Mouse (Mus musculus) B cell, adult 2 months (primary cell): ENCODE measurements around the gene Timeless.
A peak's percentile ranks its signal among the peaks of the same experiment; 100 is the strongest.
"Not testable (repeated sequence)": the region's sequence is repeated elsewhere in the genome, so short reads cannot be mapped to it uniquely, and the experiment has no call there.

Experiments used
- DNase-seq, 2 experiments: peaks; one replicate each; pipeline ENCODE4 v3.0.0; 2022

The Timeless gene

DNA sequence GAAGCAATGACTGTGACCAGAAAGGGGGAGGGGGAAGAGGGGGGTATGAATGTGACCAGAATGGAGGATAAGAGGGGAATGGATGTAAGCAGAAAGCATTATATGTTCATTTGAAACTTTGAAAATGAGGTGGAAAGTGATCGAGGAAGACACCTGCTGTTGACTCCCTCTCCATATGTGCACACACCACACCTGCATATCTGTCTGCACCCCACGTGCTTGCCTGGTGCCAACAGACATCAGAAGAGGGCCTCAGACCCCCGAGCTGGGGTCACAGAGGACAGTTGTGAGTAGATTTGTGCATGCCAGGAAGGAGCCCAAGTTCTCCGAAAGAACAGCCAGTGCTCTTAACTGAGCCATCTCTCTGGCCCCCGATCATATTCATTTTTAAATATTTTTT is 28.1 kb downstream of the Timeless start:
- DNase-seq = no peak

DNA sequence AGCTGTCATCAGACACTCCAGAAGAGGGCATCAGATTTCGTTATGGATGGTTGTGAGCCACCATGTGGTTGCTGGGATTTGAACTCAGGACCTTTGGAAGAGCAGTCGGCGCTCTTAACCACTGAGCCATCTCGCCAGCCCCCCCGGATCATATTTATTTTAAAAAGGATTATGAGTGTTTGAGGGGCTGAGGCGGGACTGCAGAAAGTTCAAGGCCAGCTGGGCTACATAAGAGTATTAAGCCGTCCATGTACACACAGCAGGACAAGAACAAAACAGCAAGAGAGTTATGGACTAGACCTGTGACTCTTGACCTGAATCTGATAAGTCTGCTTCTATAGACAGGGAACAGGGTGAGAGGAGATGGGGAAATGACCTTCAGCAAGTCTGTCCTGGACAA is 28.5 kb downstream of the Timeless start:
- not testable (repeated sequence) for DNase-seq

DNA sequence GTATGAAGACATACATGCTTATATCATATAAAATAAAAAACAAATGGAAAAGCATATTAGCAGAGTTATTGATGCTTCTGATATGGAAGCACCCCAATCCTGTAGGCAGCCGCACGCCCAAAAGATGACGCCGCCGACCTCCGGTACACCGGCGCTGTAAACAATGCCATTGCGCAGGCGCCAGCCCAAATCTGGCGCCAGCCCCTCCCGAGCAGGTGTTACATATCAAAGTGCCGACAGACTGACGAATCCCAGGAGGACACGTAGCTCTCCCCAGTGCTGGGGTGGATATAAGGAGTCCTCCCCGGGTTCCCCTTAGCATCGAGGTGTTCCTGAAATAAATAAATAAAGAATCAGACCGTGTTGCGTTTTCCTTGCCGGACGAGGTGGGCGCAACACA is 30.4 kb downstream of the Timeless start:
- no peak for DNase-seq

DNA sequence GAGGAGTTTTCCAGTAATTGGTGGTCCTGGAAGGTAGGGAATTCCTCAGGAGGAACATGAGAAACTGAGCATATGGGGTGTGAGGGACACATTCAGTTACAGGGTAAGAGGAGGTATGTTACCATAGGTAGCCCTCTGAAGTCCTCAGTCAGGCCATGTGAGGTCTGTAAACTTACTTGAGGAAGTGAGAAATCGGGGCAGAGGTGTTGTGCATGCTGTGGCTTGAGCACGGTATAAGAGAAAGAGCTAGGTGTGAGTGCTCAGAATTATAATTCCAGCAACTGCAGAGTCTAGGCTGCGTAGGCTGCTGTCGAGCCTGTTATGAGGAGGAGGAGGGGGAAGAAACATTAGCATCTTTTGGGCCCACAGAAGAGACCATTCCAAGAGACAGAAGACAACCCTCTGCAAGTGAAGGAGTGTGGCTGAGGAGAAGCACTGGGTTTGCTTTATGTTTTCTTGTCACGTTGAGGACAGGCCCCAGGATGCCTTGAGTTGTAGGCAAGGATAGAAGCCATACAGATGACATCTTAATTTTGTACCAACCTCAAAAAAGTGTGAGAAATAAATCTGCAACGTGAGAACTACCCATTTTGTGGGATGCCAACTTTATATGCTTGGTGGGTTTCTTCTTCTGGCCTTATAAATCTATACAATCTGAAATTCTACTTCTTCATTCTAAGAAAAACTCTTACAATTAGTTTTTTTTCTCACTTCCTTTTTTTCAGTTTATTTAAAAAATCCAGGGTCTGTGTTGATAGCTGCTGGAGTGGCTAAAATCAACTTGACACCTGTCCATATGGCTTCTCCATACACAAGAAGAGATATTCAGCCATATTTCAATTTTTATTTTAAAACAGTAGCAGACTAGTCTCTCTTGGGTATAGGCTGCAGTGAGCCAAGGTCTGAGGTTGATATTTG is 31.8 kb downstream of the Timeless start:
- DNase-seq = peak; percentile 47 to 49

DNA sequence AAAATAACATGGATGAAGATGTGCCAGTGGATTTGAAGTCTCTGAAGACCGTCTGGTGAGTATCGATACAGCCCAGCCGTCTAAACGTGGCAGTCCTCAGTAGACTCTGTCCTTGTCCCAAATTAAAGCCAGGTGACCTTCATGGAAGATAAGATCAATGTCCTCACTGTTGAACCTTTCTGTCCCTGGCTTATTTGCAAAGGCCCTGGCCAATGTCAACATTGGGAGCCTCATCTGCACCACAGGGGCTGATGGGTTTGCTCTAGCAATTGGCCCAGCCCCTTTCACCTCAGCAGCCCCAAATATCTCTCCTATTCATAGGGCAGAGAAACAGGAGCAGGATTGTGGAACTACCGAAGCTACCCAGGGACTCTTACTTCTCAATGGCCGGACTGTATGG is 36.5 kb downstream of the Timeless start, which contains the start of gene Apof:
Gene Apof, plus strand, starts transcription at position 301 of the 400 bp plus-strand sequence.
- DNase-seq = no peak

DNA sequence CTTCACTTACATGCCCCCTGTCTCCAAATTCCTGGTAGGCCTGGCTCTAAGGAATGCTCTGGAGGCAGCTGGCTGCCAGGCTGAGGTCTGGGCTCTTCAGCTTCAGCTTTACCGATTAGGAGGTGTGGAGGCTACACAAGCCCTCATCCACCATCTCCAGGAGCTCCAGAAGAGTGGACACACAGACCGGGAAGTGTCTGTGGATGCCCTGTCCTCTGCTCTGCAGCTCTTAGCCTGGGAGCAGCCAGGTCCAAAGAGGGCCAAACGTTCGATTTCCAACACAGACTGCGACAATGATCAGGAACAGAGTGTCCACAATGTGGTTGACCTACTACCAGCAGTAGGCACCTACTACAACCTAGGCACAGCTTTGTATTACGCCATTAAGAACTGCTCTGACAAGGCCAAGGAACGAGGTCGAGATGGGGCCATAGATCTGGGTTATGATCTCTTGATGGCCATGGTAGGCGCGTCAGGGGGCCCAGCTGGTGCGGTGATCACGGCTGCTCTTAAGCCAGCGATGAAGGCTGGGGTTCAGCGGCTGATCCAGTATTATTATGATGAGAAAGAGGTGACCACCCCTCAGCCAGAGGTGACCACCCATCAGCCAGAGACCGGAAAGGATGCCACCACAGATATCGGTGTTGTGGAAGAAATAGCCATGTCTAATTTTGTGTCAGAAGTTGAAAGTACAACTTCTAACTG is 37.5 kb downstream of the Timeless start:
- DNase-seq = no peak

DNA sequence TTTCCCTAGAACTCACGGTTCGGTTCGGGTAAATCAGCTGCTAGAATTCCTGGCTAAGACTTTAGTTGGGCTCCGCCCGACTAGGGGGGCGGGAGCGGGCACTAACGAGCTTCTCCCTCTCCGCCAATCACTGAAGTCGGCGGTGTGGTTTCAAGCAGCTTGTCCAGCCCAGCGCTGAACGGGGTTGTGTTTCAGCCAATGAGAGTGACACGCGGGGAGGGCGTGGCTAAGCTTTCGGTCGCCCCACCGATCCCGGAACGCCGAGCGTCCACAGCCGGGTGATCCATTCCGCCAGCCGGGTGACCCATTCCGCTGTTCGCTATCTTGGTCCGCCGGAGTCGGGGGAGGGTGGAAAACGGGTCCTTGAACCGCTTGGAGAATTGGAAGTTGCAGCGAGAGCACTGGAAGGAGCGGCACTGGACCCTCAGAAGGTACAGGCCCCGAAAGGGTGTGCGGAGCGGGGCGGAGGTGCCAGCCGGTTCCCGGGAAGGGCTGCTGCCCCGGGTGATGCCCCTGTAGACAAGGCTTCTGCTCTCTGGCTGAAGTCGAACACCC is 38.5 kb downstream of the Timeless start, which contains the start of gene Stat2:
Gene Stat2, plus strand, starts transcription at position 273 of the 555 bp plus-strand sequence.
- DNase-seq = peak; percentile 91 to 93

DNA sequence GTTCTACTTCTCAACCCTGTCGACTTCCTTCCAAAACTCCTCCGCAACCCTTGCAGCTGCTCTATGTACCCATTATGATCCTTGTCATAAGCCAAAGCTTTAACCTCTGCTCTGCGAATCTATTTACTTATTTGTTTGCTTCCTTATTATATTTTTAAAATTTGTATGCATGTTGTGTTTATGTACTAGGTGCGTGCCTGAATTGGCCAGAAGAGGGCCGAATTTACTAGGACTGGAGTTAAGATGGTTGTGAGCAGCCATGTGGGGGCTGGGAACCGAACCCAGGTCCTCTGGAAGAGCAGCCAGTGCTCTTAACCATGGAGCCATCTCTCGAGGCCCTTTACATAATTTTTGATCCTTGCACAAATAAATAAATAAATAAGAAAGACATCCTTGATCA is 39.0 kb downstream of the Timeless start:
- peak in 1 of 2 experiments; percentile 32 for DNase-seq

DNA sequence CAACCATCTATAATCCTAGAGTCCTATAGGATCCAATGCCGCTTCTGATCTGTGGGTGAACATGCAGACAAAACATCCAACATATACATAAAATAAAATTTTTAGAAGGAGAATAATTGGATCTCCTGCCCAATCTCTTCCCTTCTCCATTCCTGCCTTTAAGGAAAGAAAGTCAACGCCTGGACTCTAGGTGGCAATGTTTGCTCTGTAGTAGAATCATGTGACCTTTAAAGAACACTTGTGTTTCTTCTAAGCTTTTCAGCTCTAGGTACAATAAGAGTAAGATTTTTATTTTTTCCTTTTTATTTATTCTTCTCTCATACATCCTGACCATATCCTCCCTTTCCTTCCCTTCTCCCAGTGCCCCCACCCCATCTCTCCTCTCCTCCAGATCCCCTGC is 40.0 kb downstream of the Timeless start:
- no peak for DNase-seq

DNA sequence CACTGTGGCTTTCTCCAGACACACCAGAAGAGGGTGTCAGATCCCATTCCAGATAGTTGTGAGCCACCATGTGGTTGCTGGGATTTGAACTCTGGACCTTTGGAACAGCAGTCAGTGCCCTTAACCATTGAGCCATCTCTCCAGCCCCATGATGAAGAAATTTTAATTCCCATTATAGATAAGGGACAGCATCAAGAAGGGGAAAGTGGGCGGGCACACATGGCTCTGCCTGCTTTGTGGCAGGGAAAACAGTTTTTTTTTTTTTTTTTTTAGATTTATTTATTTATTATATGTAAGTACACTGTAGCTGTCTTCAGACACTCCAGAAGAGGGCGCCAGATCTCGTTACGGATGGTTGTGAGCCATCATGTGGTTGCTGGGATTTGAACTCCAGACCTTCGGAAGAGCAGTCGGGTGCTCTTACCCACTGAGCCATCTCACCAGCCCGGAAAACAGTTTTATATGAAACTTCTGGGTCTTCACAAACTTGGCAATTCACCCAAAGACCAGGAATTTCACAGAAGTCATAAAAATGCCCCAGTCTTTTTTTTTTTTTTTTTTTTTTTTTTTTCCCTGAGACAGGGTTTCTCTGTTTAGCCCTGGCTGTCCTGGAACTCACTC is 41.1 kb downstream of the Timeless start:
- DNase-seq = not testable (repeated sequence)

DNA sequence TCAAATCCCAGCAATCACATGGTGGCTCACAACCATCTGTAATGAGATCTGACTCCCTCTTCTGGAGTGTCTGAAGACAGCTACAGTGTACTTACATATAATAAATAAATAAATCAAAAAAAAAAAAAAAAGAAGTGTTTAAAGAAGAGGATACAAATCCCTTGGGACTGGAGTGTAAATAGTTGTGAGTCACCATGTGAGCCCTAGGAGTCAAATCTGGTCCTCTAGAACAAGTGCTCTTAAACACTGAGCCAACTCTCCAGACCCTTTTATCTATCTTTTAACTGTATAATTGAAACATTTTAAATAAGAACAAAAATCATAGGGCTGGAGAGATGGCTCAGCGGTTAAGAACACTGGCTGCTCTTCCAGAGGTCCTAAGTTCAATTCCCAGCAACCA is 43.5 kb downstream of the Timeless start:
- not testable (repeated sequence) for DNase-seq

DNA sequence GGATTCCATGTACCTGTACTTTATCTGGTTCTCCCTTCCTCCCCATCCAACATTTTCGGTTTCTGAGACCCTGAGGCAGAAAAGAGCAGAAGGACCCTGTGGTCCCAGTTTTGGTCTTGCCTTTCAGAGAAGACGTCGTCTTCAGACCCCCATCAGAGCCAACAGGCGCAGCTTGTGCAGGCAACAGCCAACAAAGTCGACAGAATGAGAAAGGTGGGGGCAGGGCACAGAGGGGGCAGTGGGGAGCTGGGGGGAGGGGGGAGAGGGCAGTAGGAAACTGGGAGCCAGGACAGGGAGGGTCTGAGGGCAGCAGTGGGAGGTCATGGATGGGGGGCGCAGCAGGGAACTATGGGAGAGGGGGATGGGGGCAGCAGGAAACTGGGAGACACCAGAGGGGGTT is 46.3 kb downstream of the Timeless start:
- DNase-seq = no peak

DNA sequence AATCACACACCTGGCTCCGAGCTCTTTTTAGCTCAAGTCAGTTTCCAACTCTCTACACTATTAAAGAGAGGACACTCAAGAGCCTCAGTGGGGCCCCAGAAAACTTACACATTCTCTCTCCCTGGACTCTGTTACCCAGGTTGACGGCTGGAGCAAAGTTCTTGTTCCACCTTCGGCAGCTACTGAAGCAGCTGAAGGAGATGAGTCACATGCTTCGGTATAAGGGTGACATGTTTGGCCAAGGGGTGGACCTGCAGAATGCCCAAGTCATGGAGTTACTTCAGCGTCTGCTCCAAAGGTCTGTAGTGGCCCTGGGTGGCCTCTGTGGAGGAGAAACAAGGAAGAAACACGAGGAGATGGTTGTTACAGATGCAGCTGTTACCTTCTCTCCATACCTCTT is 49.1 kb downstream of the Timeless start:
- no peak for DNase-seq

DNA sequence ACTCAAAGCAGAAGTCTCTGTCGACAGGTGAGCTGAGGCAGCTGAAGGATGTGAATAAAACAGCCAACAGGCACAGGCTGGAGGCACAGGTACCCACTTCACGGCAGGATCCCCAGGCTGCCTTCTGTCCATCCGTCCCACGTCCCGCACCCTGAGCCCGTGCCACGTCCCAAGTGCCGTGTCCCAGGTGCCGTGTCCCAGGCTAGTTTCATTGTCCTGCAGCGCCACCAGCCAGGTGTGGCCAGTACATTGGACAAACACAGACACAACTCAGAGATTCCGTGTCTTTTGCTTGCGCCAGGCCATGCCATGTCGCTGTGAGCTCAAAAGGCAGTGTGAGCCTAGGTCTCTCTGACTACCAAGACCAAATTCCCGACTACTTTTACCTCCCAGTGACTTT is 49.8 kb downstream of the Timeless start:
- DNase-seq = no peak

DNA sequence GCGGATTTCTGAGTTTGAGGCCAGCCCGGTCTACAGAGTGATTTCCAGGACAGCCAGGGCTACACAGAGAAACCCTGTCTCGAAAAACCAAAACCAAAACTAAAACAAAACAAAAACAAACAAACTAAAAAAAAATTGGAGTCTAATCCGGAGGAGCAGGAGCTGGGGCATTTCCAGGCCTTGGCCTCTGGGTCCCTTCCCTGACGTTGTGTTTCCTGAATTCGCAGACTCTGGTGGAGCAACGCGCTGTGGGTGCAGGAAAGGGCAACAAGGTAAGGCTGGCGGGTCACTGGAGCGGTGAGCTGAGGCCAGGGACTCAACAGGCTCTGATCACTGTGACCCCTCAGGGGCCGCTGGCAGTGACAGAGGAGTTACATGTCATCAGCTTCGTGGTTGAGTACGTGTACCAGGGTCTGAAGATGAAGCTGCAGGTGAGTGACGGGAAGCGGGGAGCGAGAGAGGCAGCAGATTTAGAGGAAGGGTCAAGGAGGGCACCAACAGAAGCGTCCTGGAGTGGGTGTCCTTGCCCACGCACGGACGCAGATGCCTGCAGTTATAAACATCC is 51.1 kb downstream of the Timeless start:
- DNase-seq = no peak

DNA sequence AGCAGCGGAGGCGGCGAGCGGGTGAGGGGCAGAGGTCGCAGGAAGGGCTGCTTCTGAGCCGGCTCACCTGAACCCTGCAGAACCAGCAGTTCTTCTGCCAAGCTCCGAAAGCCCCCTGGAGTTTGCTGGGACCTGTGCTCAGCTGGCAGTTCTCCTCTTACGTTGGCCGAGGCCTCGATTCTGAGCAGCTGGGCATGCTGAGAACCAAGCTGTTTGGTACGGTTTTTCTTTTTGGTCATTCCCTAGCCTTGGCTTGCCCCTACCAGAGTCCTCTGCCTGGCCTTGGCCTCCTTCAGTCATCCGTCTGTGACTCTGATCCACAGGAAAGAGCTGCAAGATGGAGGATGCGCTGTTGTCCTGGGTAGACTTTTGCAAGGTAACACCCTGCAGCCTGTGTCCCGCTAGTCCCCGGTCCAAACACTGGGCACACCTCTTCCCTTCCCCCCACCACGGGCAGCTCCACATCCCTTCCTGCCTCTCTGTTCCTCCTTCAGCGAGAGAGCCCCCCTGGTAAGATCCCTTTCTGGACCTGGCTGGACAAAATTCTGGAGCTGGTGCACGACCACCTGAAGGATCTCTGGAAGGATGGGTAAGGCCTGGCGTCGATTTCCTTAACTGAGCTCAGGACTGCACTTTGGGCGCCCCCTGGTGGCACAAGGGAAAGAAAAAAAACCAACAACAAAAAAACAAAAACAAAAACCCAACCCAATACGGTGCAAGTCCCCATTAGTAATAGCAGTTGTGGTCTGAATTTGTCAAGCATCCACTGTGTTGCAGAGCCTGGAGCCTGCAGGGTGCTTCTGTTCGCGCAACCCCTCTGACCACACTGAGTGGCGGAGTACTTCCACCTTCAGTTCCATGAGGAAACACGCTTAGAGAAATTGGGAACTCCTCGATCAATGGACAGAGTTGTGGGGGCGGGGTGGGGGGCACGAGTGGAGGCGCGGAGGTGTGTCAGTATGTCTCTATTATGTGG is 52.0 kb downstream of the Timeless start:
- DNase-seq = peak; percentile 84

DNA sequence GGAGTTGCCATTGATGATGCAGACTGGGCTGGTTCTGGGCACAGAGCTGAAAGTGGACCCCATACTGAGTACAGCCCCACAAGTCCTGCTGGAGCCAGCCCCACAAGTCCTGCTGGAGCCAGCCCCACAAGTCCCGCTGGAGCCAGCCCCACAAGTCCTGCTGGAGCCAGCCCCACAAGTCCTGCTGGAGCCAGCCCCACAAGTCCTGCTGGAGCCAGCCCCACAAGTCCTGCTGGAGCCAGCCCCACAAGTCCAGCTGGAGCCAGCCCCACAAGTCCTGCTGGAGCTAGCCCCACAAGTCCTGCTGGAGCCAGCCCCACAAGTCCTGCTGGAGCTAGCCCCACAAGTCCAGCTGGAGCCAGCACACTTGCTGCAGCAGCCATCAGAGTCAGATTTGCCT is 58.7 kb downstream of the Timeless start:
- not testable (repeated sequence) for DNase-seq

DNA sequence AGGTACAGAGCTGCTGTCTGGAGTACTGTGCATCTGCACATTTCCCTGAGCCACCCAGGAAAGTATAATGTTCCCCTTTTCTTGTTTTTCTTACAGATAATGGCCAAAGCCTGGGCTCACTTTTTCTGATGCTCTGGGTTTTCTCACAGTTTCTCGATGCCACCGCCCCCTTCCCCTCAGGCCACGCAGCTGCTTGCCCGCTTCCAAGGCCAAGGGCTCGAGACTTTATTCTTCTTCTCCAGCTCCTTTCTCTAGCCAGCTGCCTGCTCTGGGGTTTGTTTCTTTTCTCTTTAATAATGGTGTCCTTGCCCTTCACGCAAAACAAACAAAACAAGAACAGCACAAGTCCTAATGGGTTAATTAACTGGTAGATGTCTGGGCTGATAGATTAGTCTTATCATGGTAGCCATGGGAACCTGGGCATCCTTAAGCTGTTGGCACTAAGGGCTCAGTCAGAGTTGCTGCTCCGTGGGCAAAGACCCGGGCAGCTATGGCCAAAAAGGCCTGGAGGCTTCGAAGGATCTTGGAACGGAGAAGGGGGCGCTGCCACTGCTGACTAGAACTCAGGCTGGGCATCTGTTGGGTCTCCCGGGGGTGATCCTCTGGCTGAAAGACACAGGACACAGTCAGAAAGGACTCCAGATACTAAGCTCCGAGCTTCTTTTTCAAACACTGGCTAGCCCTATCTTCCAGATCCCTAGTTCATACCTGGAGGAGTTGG is 64.7 kb downstream of the Timeless start:
- no peak for DNase-seq

DNA sequence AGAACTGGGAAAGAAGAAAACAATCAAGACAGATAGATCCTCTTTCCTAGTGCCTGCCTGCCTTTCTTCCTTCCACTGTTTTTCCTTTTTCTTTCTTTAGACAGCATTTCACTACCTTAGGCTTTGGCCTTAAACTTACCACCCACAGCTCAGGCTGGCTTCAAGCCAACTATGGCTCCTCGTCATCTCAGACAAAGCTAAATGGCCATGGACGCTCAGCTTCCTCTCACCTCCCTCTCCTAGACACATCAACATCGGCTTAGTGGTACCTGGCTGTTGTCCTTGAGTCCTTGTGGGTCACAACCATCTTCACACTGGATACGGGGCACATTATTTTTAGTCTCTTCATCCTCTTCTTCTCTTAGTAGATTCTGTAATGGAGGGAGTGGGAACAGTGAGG is 65.4 kb downstream of the Timeless start:
- no peak for DNase-seq

DNA sequence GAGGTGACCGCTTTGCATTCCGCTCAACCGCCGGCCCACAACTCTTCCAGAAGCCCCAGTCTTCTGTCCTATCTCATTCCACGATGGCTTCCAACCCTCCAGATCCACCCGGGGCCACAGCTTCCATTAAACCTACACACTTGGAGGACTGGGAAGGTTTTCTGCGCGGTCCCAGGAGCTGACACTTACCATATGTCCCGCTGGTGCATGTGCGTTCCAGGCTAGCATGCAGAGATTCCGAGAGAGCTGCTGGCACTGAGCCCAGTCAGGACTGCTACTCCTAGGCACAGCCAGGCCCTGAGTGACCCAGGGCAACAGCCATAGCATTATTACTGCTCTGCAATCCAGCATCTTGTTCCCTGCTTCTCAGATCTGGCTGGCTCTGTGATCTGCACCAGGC is 65.8 kb downstream of the Timeless start:
- DNase-seq = no peak

DNA sequence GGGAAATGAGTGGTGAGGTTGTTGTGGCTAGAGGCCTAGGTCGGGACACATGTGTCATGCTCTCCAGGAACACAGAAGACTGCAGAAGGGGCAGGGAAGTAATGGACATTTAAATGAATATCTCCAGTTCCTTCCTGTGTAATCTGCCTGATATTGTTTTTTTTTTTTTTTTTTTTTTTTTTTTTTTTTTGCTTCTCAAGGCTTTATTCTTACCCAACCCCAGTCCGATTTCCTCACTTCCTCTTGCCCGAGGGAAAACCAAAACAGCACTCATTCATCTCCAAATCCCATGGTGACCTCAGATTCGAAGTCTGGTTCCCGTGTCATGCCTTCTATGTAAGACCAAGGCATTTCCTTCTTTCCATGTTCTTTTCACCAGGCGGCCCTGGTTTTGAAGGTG is 66.4 kb downstream of the Timeless start:
- no peak for DNase-seq
